Mouse (Mus musculus): ENCODE data around the gene Mtfmt.

DNA sequence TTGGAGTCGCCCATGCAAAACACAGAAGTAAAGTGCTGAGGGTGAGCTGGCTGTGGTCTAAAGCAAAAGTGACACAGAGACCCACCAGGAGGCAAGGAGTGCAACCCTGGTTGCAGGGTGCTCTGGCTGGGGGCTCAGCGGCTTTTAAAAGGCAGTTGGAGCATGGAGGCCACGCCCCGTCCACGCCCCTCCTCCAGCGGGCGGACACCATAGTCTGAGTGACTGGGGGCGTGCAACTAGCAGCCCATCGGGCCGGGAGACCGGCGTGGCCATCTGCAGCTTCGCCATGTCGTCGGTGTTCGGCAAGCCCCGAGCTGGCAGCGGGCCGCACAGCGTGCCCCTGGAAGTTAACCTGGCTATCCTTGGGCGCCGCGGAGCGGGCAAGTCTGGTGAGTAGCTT, 37.3 kb upstream of the Mtfmt start, which contains the start of gene Rasl12:
- TF ChIP-seq CTCF (IDR thresholded peaks at IDR 0.05; ENCODE audit: extremely low read depth, insufficient read length, insufficient replicate concordance, low read depth, low read length) (no peak), POLR2A (IDR thresholded peaks at IDR 0.05; ENCODE audit: low read depth, low read length) (no peak)

All from small intestine, adult 2 months (tissue).